Mouse (Mus musculus) left cerebral cortex, postnatal 14 days (tissue): ENCODE results near the gene Synm. TPM values are rescaled to one million over a fixed set of nuclear protein-coding genes. Genes with fewer than 3 reads are reported as not detected.

Experiments used
- DNase-seq, 2 experiments: peaks; one replicate each; pipeline ENCODE4 v3.0.0; 2021 to 2022; ENCODE audit warnings: low spot score in 2 of 2, mixed read lengths in 1 of 2
- intact Hi-C: fragments of 180-260 bp; cut with DNase I; formaldehyde crosslinking; loops from one replicate; pipeline ENCODE4 v1.15.1; 2025
- long read RNA-seq, 2 experiments: library from polyadenylated mRNA; stranded (forward); transcript quantifications; one replicate each; pipeline ENCODE4 v2.0.0; 2021
- total RNA-seq, 2 experiments: library from RNA; stranded (reverse); gene quantifications; 2 replicates each; pipeline ENCODE4 v1.2.3; 2021

Synm gene
- total RNA-seq, result 10 to 100 TPM; 20.9 to 23.0 TPM
- long read RNA-seq, experiment 1, full-length matches to known transcripts, result 3 of 7 reads
- long read RNA-seq, experiment 1, partial matches to known transcripts, result 0 of 7 reads
- long read RNA-seq, experiment 1, other reads (novel, unspliced or antisense), result 4 of 7 reads
- long read RNA-seq, experiment 2, partial matches to known transcripts, result 1 of 2 reads
- long read RNA-seq, experiment 2, other reads (novel, unspliced or antisense), result 1 of 2 reads

DNA sequence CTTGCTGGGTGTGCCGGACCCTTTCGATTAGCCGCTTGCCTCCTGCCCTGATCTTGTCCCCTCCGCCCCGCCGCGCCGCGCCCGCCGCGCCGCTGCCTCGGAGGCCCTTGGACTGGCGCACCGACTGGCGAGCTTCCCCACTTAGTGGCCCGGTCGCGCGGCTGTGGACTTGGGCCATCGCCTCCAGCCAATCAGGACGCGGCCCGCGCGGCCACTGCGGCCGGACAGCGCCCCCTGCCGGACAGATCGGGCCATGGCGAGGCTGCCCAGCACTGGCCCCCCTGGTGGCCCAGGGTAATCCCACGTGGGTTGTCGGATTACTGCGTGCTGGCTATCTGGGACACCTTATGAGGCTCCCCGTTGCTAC lies at the start of gene Synm:
Gene Synm (minus strand): TSS at position 114 of the 367 bp plus-strand sequence.
- peak; percentile 88 to 92 for DNase-seq
- intact Hi-C loops, result loop anchor here (1.0 to 5.0 kb wide), 2 partner anchors 47 to 87 kb away; no protein-coding TSS in a partner anchor

- intact Hi-C loops, result loop anchor here (2.0 to 5.0 kb wide), 2 partner anchors 147 to 323 kb away; no protein-coding TSS in a partner anchor
- DNase-seq, result peak in 1 of 2 experiments; percentile 26
Measured at GRCm38 (mm10) chr7:67803857-67804215, 44.3 kb upstream of the Synm start.

DNA sequence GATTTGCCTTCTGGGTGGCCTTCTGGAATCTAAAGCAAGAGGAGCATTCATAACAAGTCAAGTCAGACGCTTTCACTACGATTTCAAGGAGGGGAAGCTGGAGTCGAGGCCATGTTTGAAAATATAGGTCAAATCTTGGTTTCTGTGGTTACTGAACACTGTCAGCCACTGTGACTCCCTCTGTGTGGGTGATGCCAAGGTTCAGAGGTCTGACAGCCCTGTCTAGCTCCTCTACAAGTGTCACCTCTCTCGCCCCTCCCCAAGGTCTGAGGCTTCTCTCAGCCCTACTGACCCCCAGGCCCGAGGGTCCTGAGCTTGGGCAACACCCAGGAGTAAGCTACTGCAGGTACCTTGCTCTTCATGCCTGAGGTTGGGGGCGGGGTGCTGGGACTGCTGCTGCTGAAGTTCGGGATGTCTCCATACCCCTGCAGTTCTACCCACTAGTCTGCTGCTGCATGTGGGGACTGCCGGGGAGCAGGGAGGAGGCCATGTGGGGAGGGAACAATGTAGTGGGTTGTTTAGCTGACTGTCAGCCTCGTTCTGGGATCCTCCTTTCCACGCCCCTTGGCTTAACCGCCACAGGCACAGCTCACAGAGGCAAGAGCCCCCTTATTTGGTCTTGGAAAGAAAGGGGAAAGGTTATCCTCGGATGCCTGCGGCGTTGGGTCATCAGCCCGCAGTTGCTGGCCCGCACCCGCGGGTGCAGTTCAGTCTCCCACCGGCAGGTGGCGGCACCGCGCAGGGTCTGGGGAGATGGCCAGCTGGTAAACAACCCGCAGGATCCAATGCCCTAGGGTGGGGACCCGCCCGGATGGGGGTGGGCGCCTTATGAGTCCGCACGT lies 43.7 kb upstream of the Synm start:
- peak; percentile 63 to 72 for DNase-seq
- intact Hi-C loops, result loop anchor here (2.0 to 5.0 kb wide), 2 partner anchors 148 to 324 kb away; no protein-coding TSS in a partner anchor

DNA sequence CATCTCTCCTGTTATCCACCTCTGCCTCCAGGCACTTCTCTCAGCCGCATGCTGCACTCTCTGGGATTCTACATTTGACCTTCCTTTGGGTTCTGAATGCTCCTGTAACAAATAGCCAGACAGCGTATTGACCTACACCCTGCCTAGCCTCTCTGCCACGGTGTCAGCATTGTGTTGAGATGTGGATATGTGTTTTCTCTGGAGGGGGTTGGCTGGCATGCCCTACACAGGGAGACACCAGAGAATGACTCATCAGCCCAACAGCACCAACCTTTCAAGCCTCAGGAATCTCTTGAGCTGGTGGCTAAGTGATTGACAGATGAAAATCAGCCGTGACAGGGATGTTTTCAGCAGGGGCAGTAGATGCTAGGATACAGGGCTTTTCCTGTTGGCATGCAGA lies 41.5 kb upstream of the Synm start:
- intact Hi-C loops, result loop anchor here (5.0 kb wide), 1 partner anchor 326 kb away; no protein-coding TSS in a partner anchor
- no peak for DNase-seq

DNA sequence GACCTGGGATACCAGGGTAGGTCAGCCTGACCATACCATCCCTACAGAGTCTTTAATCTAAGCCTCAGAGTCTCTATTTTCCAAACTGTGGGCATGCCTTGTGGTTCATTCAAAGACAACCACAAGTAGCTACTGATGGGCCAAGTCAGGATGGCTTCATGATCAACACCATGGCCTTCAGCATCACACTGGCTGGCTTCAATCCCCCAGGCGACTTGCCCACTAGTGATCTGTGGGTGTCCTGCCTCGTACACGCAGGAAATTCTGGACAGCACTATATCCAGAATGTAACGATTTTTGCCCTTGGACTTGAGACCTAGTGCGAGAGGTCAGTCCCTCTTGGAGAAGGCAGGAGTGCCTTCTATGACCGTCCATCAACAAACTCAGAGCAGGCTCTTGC lies 41.0 kb upstream of the Synm start:
- intact Hi-C loops, result loop anchor here (5.0 kb wide), 1 partner anchor 327 kb away; no protein-coding TSS in a partner anchor
- no peak for DNase-seq

- DNase-seq, result no peak
- intact Hi-C loops, result no loop called here
Measured at GRCm38 (mm10) chr7:67798476-67798875, 38.9 kb upstream of the Synm start.

GRCm38 (mm10) chr7:67797065-67797464 lies 37.5 kb upstream of the Synm start:
- intact Hi-C loops, result no loop called here
- DNase-seq, result no peak

- DNase-seq, result no peak
- intact Hi-C loops, result loop anchor here (5.0 kb wide), 1 partner anchor 509 kb away; no protein-coding TSS in a partner anchor
Measured at GRCm38 (mm10) chr7:67793449-67793848, 33.9 kb upstream of the Synm start.

DNA sequence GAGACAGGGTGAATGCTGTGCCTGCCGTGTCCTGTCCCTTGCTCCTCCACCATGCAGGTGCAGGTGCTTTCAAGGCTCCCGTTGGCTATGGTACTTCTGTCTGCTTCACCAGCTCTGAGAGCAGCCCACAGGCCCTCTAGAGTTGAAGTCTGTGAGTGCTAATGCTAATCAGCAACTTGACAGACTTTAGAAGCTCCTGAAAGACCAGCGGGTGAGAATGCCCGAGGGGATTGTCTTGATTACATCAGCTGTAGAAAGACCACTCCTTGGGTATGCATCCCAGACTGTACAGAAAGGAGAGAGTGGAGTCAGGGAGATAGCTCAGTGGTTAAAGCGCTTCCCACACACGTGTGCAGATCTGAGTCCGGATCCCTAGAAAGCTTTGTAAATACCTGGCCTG lies 31.7 kb upstream of the Synm start:
- no peak for DNase-seq
- intact Hi-C loops, result loop anchor here (5.0 kb wide), 1 partner anchor 511 kb away; no protein-coding TSS in a partner anchor

- intact Hi-C loops, result loop anchor here (2.0 to 5.0 kb wide), 3 partner anchors 162 to 568 kb away; no protein-coding TSS in a partner anchor
Measured at GRCm38 (mm10) chr7:67788713-67789112, 29.2 kb upstream of the Synm start.

GRCm38 (mm10) chr7:67787861-67788260 lies 28.3 kb upstream of the Synm start:
- intact Hi-C loops, result loop anchor here (2.0 to 5.0 kb wide), 3 partner anchors 163 to 569 kb away; no protein-coding TSS in a partner anchor
- no peak for DNase-seq

More at GRCm38 (mm10) chr7:67788713-67789112, 29.2 kb upstream of the Synm start:
- peak; percentile 63 to 80 for DNase-seq

DNA sequence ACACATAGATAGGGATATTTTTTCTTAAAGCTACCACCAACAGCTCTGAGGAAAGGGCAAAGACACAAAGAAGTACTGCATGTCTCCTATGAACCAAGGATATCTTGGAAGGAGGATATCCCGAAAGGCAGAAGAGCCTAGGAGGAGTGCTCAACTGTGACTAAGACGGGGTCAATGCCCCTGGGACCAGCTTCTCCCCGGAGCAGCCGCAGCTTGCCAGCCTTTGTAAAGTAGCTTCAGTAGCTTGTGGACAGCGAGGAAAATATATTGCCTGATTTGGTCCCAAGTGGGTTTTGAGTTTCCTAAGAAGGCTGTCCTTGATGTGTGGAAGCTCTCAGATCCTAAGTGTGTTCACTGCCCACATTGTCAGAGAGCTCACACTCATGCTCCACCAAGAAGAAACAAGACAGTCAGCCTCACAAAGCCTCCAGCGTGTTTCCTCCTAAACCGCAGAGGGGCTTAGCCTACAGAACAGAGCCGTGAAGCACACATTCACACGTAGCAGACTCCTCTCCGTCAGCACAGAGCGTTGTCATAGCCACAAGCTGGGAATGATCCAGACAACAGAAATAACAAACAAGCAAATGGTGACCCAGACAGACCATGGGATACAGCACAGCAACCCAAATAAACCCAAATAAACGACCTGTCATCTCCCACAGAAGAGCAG lies 17.2 kb upstream of the Synm start:
- intact Hi-C loops, result no loop called here
- peak; percentile 15 to 49 for DNase-seq

GRCm38 (mm10) chr7:67775623-67776022 lies 16.1 kb upstream of the Synm start:
- intact Hi-C loops, result no loop called here
- DNase-seq, result no peak

- intact Hi-C loops, result no loop called here
- DNase-seq, result no peak
Measured at GRCm38 (mm10) chr7:67772231-67772630, 12.7 kb upstream of the Synm start.

- DNase-seq, result no peak
- intact Hi-C loops, result no loop called here
Measured at GRCm38 (mm10) chr7:67769487-67769886, 9.9 kb upstream of the Synm start.

DNA sequence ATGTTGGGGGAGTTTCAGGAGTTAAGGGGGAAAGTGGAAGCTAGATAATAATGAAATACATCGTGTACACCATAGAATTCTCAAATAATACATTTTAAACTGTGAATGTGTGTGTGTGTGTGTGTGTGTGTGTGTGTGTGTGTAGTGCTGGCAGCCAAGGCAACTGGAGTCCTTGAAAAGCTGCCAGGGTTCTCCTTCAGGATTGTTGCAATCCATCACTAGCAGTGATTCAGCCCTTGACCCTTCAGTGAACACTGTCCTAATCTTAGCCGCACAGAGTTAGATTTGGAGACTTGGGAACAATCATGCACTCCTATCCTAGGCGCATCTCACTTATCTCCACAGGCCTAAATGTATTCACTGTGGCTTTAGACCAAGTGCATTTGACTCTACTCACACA lies 8.6 kb upstream of the Synm start:
- no peak for DNase-seq
- intact Hi-C loops, result no loop called here

GRCm38 (mm10) chr7:67763625-67764024 lies 4.1 kb upstream of the Synm start:
- no peak for DNase-seq

GRCm38 (mm10) chr7:67758858-67759628 lies 499 bp downstream of the Synm start:
- peak; percentile 74 to 83 for DNase-seq
- intact Hi-C loops, result loop anchor here (1.0 to 5.0 kb wide), 2 partner anchors 47 to 87 kb away; no protein-coding TSS in a partner anchor

More at GRCm38 (mm10) chr7:67763625-67764024, 4.1 kb upstream of the Synm start:
- intact Hi-C loops, result no loop called here

DNA sequence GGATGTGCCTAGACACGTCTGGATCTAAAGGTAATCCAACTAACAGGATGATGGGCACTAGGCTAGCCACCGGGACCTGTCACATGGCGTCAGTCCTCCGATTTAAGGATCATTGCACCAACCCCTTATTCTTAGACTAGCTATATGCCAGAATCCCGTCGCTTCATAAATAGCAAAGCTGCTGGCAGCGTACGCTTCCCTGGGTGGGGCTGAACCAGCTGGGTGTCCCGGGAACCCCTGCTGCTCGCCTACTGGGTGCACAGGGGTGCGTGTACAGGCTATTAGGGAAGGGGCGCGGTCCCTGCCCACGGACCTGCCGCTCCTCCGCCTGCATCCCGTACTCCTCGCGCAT lies 1.1 kb downstream of the Synm start:
- intact Hi-C loops, result loop anchor here (5.0 kb wide), 1 partner anchor 46 kb away; no protein-coding TSS in a partner anchor

More for the DNA sequence above, 1.1 kb downstream of the Synm start:
- DNase-seq, result no peak
